Mouse (Mus musculus) cortical plate, adult 2 months (tissue): ENCODE measurements around the gene Mea1.

ENCODE experiments used
- CTCF ChIP-seq: fragments of 200-500 bp; IDR thresholded peaks from 2 replicates; pipeline ENCODE4 v1.5.1; 2011; ENCODE audit warnings: mild to moderate bottlenecking, control low read depth, low read length; ENCODE audit not compliant: insufficient read depth; ENCODE audit errors: extremely low read depth
- POLR2A ChIP-seq: fragments of 200-500 bp; IDR thresholded peaks from 2 replicates; pipeline ENCODE4 v1.6.1; 2011; ENCODE audit warnings: mild to moderate bottlenecking, low read length, control low read depth; ENCODE audit not compliant: insufficient read depth; ENCODE audit errors: extremely low read depth

GRCm38 (mm10) chr17:46661351-46661750 lies 17.2 kb upstream of the Mea1 start:
- TF ChIP-seq CTCF (no peak), POLR2A (no peak)
